Comparison of ENCODE assay signal across 29 mouse cellular contexts in the genomic region with DNA sequence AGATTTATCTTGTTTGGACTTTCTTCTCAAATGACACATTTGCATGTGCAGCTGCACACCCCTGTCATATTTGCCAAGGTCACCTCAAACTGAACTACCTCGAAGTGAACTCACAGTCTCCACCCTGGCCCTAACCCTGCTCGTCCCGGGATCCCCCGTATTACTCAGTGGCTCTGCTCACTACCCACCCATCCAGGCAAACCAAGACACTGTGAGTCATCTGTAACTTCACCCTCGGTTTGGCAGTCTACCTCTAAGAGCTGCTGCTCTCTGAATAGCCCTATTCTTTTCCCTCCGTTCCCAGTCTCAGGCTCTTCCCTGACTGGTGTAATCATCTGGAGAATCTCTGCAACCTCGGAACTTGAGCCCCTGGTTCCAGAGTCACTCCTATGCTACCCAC. TPM values are rescaled to one million over a fixed set of nuclear protein-coding genes. Genes with fewer than 3 reads are reported as not detected.
DNase-seq lines count a peak whose midpoint lies in the region; ATAC-seq and TF ChIP-seq lines count a peak whose summit lies in the region.
"Had no signal": no experiment of that assay in that cellular context is flagged by ENCODE, and none has a peak within 500 bp of the region (broad histone marks: within the 10 kb centered on the region; RNA-seq: fewer than 3 reads in every experiment).

No protein-coding gene starts in this region.

- H3K4me3 ChIP-seq in stomach, embryonic 16.5 days (replicated peaks; ENCODE audit: low read length), result no peak overlapping the region
- H3K4me3 ChIP-seq in heart, embryonic 10.5 days, result no peak overlapping the region
- H3K4me3 ChIP-seq: heart, adult 2 months; hindbrain, embryonic 10.5 days; hindbrain, embryonic 15.5 days; layer of hippocampus, adult 2 months; liver, embryonic 13.5 days; neural tube, embryonic 15.5 days had no signal

- no peak overlapping the region for H3K9ac ChIP-seq in stomach, embryonic 16.5 days (ENCODE audit: low read length)
- H3K9ac ChIP-seq: hindbrain, embryonic 15.5 days; liver, embryonic 13.5 days; neural tube, embryonic 15.5 days had no signal

- peaks cover 10% of the 10 kb centered on the region for H3K4me1 ChIP-seq in stomach, embryonic 16.5 days (ENCODE audit: control insufficient read depth, insufficient read depth, low read length)
- peaks cover 15% of the 10 kb centered on the region for H3K4me1 ChIP-seq in heart, embryonic 10.5 days
- H3K4me1 ChIP-seq: hindbrain, embryonic 15.5 days had no signal

- POLR2A ChIA-PET in Patski (lab: Charles Lee), result interaction anchor here (0.6 kb wide), 1 partner anchor 163 kb away, joined by 6 read pairs; no protein-coding TSS in a partner anchor

- 45% methylated on average over 7 of the region's 7 CpGs for WGBS in stomach, embryonic 16.5 days
- 54% methylated on average over 7 of the region's 7 CpGs for WGBS in heart, embryonic 10.5 days

- DNase-seq in 3134 (ENCODE audit: extremely low read depth, insufficient read length, low spot score) (peak; percentile 70), 3T3-L1 (ENCODE audit: low read depth, low spot score) (peak; percentile 91), Patski (ENCODE audit: low read depth, low spot score) (peak; percentile 66)
- DNase-seq in layer of hippocampus, postnatal 36 days, result no peak
- DNase-seq in heart, embryonic 10.5 days (ENCODE audit: low spot score), result no peak
- DNase-seq: adrenal gland, adult 8-10 months; cerebellum, adult 8-10 months; cerebellum, postnatal 36 days; heart, adult 2 months; heart, postnatal 14 days; kidney, adult 9 months; kidney, postnatal 25 days; left cerebral cortex, postnatal 4 days; liver, embryonic 13.5 days; lung, postnatal 10 days; midbrain, embryonic 14.5 days; right cerebral cortex, adult 18-20 months; spleen, adult 18-20 months had no signal

- CTCF ChIA-PET in Patski (lab: Charles Lee), result interaction anchor here (1.2 kb wide), 1 partner anchor 51 kb away, joined by 4 read pairs; no protein-coding TSS in a partner anchor

- no peaks in the 10 kb centered on the region for H3K36me3 ChIP-seq in stomach, embryonic 16.5 days (ENCODE audit: control insufficient read depth, insufficient read depth, low read length)
- H3K36me3 ChIP-seq in heart, embryonic 10.5 days, result no peaks in the 10 kb centered on the region
- H3K36me3 ChIP-seq: hindbrain, embryonic 10.5 days; hindbrain, embryonic 15.5 days; liver, embryonic 13.5 days; neural tube, embryonic 15.5 days had no signal

- H3K27me3 ChIP-seq in Patski, result no peaks in the 10 kb centered on the region
- no peaks in the 10 kb centered on the region for H3K27me3 ChIP-seq in stomach, embryonic 16.5 days (ENCODE audit: control insufficient read depth, insufficient read depth, low read length)
- peaks cover 12% of the 10 kb centered on the region; the same call in 1 of the 2 replicates for H3K27me3 ChIP-seq in heart, embryonic 10.5 days (ENCODE audit: insufficient read depth, poor library complexity, severe bottlenecking)
- H3K27me3 ChIP-seq: hindbrain, embryonic 15.5 days; liver, embryonic 13.5 days; neural tube, embryonic 15.5 days had no signal

- in situ Hi-C loops in Patski (cut with MboI; ENCODE audit: low pct_unique_long_range_greater_than_20kb), result no loop called here

- H3K27ac ChIP-seq in stomach, embryonic 16.5 days (ENCODE audit: low read length), result no peak overlapping the region
- H3K27ac ChIP-seq in heart, embryonic 10.5 days, result no peak overlapping the region
- H3K27ac ChIP-seq: heart, adult 2 months; hindbrain, embryonic 15.5 days; layer of hippocampus, adult 2 months; liver, embryonic 13.5 days; macrophage; neural tube, embryonic 15.5 days had no signal

- TF ChIP-seq CTCF in Patski (IDR thresholded peaks at IDR 0.05), result no peak

- peak; percentile 41 for ATAC-seq in Patski
- peak; percentile 44; the same call in 1 of the 2 replicates for ATAC-seq in stomach, embryonic 16.5 days (ENCODE audit: insufficient read depth, low FRiP score)
- ATAC-seq: forebrain, embryonic 14.5 days; inflammation-experienced regulatory T-cells, adult 6 months had no signal

- H3K9me3 ChIP-seq in stomach, embryonic 16.5 days (replicated peaks; ENCODE audit: control insufficient read depth, low read length), result no peaks in the 10 kb centered on the region
- H3K9me3 ChIP-seq in heart, embryonic 10.5 days, result no peaks in the 10 kb centered on the region
- H3K9me3 ChIP-seq: hindbrain, embryonic 10.5 days; hindbrain, embryonic 15.5 days; liver, embryonic 13.5 days; neural tube, embryonic 15.5 days had no signal

- no peak overlapping the region for H3K4me2 ChIP-seq in stomach, embryonic 16.5 days (ENCODE audit: low read depth, low read length)
- H3K4me2 ChIP-seq: hindbrain, embryonic 15.5 days; liver, embryonic 13.5 days; neural tube, embryonic 15.5 days had no signal

RNA-seq across cellular contexts. Expression of a gene that starts 17.7 kb away (rescaled TPM):
- polyA plus RNA-seq in Patski (2021), result 0.08 TPM
- polyA plus RNA-seq in stomach, embryonic 16.5 days (2015; fragmentation: Nextera tagmentation; extraction: Ambion mirVana), result 17.9 and 25.0 TPM in 2 replicates
- total RNA-seq in layer of hippocampus, postnatal 36 days (2021), result not detected
- polyA plus RNA-seq in heart, embryonic 10.5 days (2016; fragmentation: Nextera tagmentation; extraction: Ambion mirVana), result 2.2 and 4.2 TPM in 2 replicates
- total RNA-seq: gastrocnemius, postnatal 4 days; layer of hippocampus, adult 2 months; left cerebral cortex, postnatal 4 days; megakaryocyte-erythroid progenitor cell, adult 5-6 weeks; monocyte, adult 5-6 weeks had no signal
- polyA plus RNA-seq: inflammation-experienced regulatory T-cells, adult 6 months; macrophage had no signal

RNA-seq across cellular contexts. Expression of a gene that starts 51.9 kb away (rescaled TPM):
- polyA plus RNA-seq in Patski (2021), result 65.9 TPM
- polyA plus RNA-seq in stomach, embryonic 16.5 days (2015; fragmentation: Nextera tagmentation; extraction: Ambion mirVana), result 85.1 and 91.8 TPM in 2 replicates
- total RNA-seq in layer of hippocampus, postnatal 36 days (2021), result 10 to 100 TPM; 34.4 to 39.3 TPM
- 78.6 and 92.2 TPM in 2 replicates for polyA plus RNA-seq in heart, embryonic 10.5 days (2016; fragmentation: Nextera tagmentation; extraction: Ambion mirVana)

Comparison
In these comparisons a context has a peak if more than half of its experiments do, and no peak if none do; other contexts are left out.
1. DNase-seq: peak in 3134 (single experiment), 3T3-L1 (single experiment) and Patski (single experiment); none in layer of hippocampus, postnatal 36 days (0 of 2) and heart, embryonic 10.5 days (single experiment).